Mouse (Mus musculus): ENCODE data around the gene Dgcr8. TPM values are rescaled to one million over a fixed set of nuclear protein-coding genes. Genes with fewer than 3 reads are reported as not detected.
A peak's percentile ranks its signal among the peaks of the same experiment; 100 is the strongest.

The Dgcr8 gene
- polyA plus RNA-seq, 1 experiment from 2014 or later, result 40.0 TPM

DNA sequence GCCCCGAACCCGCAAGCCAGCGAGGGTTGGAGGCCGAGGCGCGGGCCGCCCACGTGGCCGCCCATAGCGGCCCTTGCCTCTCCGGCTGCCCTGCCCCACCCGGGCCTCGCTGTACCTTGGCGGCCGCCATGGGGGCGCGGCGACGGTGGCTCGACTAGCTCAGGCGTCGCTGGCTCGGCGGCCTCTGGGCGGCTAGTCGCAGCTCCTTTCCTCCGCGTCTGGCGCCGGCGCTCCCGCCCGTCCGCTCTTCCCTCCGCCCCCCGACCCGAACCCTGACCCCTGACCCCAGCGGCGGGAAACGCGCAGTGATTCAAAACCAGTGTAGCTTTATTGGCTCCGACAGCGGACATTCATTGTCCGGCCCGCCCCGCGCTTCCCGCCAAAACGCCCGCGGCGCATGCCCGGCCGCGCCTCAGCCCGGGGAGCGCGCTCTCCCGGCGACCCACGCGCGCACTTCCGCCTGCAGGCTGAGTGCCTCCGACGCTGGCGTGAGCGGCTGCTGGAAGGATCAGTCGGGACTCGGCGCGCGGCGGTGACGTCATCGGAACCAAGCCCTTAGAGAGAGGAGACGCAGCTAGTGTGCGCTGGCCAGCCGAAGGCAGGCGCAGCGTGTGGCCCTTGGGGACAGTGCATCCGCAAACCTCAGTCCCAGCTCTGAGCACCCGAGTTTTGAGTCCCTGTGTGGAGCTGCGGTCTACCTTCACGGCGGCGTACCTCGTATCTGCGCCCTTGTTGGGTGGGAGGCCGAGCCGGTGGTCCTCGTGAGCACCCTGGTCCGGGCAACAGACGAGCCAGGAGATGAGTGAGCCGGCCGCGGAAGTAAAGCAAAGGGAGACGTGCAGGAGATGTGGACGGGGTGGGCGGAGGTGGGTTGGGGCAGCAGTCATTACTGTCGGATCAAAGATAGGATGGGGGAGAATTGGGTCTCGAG, 40.3 kb downstream of the Dgcr8 start, which contains the start of the genes Trmt2a and Ranbp1:
Gene Trmt2a (plus strand): TSS at position 247 of the 931 bp plus-strand sequence.
Gene Ranbp1 (minus strand): TSS at position 300 of the 931 bp plus-strand sequence.
- Histone ChIP-seq H3K4me3 (peak within 1 kb of the TSS; percentile 94), H3K27me3 (no peaks in the 10 kb centered on the region), H3K9me3 (no peaks in the 10 kb centered on the region), H3K4me1 (peaks cover 43% of the 10 kb centered on the region), H3K36me3 (peaks cover 63% of the 10 kb centered on the region), H3K4me2 (replicated peaks) (peak within 1 kb of the TSS; percentile 96), H3K9ac (peak within 1 kb of the TSS; percentile 94), H3K27ac (peak within 1 kb of the TSS; percentile 95)
- WGBS, result 0% methylated on average over 94 of the region's 102 CpGs
- peak; percentile 95 for ATAC-seq (ENCODE audit: low FRiP score, low read depth)

DNA sequence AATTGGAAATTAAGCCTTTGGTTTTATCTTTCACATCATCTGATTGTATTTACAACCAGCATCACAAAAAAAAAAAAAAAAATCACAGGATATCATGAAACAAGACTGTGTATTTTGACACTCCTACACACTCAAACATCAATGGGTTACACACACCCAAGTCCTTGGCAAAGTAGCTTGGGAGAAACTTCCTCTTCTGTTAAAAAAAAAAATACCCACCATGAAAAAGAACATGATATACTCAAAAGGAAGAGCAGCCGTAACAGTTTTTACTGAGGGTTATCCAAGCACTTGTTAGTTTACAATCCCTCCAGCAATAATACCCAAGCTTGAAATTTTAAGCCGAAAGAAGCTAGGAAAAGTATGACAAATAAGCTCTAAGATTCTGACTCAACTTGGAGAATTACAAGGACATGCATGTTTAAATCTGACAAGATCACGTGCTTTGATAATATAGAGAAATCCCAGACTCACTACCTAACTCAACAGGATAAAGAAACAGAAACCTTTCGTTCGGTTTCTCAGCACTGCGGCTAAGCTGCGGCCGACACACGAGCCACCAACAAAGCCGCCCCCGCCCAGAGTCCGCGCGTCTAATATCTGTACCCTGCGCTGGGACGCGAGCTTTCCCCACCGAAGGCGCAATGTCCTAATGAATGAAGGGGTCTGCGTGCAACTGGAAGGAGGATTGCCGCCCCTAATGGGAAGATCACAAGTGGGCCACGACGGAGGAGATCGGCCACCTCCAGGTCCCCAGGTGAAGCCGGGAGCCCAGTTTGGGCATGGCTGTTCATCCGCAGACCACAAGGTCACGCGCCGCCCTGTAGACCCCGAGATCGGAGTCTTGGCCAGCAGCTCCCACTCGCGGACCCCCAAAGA, 41.3 kb downstream of the Dgcr8 start:
- no peak; the same call in 1 of the 2 replicates for ATAC-seq (ENCODE audit: low FRiP score, low read depth)
- WGBS, result under 1% methylated on average over 33 of the region's 33 CpGs
- Histone ChIP-seq H3K4me1 (peaks cover 43% of the 10 kb centered on the region), H3K9me3 (no peaks in the 10 kb centered on the region), H3K27me3 (no peaks in the 10 kb centered on the region), H3K4me2 (replicated peaks) (peak overlapping the region; percentile 96), H3K9ac (peak overlapping the region; percentile 94), H3K4me3 (peak overlapping the region; percentile 94), H3K36me3 (peaks cover 63% of the 10 kb centered on the region), H3K27ac (peak overlapping the region; percentile 88)

DNA sequence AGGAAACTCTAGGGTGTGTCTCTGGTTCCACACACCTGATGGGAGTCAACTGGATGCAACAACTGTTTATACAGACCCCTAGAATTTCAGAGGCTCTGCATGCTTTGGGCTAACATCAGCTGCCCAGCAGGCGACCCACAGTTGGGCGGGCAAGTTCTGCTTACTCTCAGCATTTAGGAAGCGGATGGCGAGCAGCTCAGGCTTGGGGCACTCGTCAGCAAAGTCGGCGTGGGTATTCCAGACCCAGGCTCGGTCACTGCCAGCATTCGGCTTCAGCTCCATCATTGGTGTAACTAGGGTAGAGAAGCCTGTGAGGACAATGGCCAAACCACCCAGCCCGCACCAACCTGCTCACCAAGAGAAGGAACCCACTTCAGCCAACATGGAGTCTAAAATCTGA, 47.5 kb downstream of the Dgcr8 start:
- 93% methylated on average over 10 of the region's 10 CpGs for WGBS
- Histone ChIP-seq H3K36me3 (peaks cover 88% of the 10 kb centered on the region), H3K9me3 (no peaks in the 10 kb centered on the region), H3K4me3 (no peak overlapping the region), H3K4me1 (peaks cover 9% of the 10 kb centered on the region), H3K9ac (no peak overlapping the region), H3K27ac (no peak overlapping the region), H3K4me2 (replicated peaks) (no peak overlapping the region), H3K27me3 (no peaks in the 10 kb centered on the region)
- no peak for ATAC-seq (ENCODE audit: low FRiP score, low read depth)

DNA sequence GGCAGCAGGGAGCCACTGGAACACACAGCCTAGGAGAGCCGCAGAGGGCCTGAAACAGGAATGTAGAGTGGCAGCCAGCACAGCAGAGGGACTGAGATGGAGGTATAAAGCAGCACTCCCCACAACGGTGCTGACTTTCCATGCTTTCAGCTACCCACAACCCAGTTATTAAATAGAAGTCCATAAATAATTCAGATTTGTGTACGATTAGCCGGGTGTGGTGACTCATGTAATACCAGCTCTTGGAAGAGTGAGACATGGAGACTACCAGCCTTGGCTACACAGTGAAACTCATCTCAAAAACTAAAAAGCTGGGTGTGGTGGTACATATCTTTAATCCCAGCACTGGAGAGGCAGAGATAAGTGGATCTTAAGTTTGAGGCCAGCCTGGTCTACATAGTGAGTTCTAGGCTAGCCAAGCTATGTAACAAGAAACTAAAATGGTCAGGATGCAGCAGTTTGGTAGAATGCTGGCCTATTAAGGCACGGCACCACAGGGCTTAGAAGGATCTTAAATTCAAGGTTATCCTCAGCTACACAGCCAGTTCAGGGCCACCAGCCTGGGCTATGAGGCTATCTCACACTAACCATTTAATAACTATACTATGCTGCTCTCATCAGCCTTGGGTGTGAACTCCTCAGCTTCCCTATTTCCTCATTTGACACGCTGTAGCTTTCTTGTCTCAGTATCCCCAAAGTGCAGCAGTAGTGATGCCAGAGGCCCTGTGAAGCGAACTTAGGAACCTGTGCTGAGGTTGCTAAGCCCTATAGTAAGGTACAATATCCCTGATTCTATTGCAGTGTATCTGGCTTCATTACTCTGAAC, 52.2 kb downstream of the Dgcr8 start:
- Histone ChIP-seq H3K9me3 (no peaks in the 10 kb centered on the region), H3K4me1 (peaks cover 27% of the 10 kb centered on the region), H3K27me3 (no peaks in the 10 kb centered on the region), H3K9ac (peak overlapping the region; percentile 86; the same call in 1 of the 2 replicates), H3K4me2 (replicated peaks) (no peak overlapping the region), H3K36me3 (peaks cover 41% of the 10 kb centered on the region), H3K4me3 (no peak overlapping the region), H3K27ac (peak overlapping the region; percentile 86; the same call in 1 of the 2 replicates)
- WGBS, result 79% methylated on average over 7 of the region's 7 CpGs
- no peak for ATAC-seq (ENCODE audit: low FRiP score, low read depth)

DNA sequence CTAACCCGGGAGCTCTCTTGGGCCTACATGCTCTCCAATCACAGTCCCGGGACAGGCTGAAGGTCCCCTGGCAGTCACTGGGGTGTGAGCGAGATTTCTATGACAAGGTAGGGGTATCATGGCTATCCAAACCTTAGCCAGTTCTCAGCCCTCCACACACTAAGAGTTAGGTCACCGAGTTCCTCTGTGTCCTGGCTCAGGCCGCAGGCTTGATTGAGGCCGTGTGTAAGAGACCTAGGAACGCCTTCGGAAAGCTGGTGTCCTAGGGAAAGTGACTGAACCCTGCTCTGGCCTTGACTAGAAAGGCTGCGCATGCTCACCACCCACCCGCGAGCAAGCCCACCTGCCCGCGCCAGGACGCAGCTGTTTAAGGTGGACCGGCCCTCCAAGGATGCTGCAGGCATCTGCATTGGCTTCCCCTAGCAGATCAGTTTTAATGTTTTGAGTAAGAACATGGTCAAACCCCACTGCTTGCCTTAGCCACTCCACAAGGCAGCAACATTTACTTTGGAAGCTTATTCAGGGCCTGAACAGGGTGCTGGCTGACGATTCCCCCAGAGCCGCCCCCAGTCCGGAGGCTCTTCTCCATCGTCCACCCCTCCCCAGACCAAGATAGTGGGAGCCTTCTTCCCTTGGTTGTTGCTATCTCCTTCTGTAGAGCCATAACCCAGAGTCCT, 53.5 kb downstream of the Dgcr8 start:
- Histone ChIP-seq H3K36me3 (peaks cover 27% of the 10 kb centered on the region), H3K9ac (peak overlapping the region; percentile 86), H3K27ac (peak overlapping the region; percentile 86), H3K4me1 (peaks cover 30% of the 10 kb centered on the region), H3K9me3 (no peaks in the 10 kb centered on the region), H3K4me3 (peak overlapping the region; percentile 70), H3K27me3 (no peaks in the 10 kb centered on the region), H3K4me2 (replicated peaks) (peak overlapping the region; percentile 93)
- peak; percentile 83 for ATAC-seq (ENCODE audit: low FRiP score, low read depth)
- 5% methylated on average over 19 of the region's 19 CpGs for WGBS

DNA sequence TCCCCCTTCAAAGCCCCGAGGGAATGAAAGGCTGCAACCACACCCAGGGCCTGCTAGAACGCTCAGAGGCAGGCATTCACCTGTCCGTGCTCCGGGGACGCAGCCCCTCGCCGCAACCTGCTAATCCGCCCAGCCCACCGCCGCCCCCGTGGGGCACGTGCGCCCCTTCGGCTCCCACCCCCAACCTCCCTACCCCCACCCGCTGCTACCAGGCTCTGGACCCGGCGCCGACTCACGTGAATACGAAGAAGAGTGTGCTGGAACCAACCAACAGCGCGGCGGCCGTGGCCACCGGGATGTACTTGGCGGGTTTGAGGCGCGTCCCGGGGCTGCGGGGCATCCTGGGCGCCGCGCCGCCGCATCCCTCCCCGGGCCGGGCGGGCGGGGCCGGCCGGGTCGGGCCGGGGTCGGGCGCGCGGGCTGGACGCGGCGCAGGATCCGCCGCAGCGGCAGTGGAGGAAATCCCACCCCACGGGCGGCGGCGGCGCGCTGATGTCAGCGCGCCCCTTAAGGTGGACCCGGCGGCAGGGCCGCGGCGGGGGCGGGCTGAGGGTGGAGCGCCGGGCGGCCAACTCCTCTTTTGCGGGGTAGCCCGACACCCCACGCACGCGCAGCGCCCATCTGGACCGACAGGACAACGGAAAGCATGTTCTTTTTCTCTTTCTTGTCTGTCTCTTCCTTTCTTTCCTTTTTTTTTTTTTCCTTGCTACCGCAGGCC, 54.2 kb downstream of the Dgcr8 start, which contains the start of gene Zdhhc8:
Gene Zdhhc8 (minus strand): TSS at position 466 of the 718 bp plus-strand sequence.
- peak; percentile 88 for ATAC-seq (ENCODE audit: low FRiP score, low read depth)
- peak within 1 kb of the TSS; percentile 86 for H3K27ac ChIP-seq
- peak within 1 kb of the TSS; percentile 86 for H3K9ac ChIP-seq
- no peaks in the 10 kb centered on the region for H3K27me3 ChIP-seq
- H3K9me3 ChIP-seq, result no peaks in the 10 kb centered on the region
- H3K4me3 ChIP-seq, result peak within 1 kb of the TSS; percentile 70
- H3K4me2 ChIP-seq (replicated peaks), result peak within 1 kb of the TSS; percentile 93
- H3K36me3 ChIP-seq, result peaks cover 20% of the 10 kb centered on the region
- under 1% methylated on average over 69 of the region's 79 CpGs for WGBS
- H3K4me1 ChIP-seq, result peaks cover 37% of the 10 kb centered on the region

DNA sequence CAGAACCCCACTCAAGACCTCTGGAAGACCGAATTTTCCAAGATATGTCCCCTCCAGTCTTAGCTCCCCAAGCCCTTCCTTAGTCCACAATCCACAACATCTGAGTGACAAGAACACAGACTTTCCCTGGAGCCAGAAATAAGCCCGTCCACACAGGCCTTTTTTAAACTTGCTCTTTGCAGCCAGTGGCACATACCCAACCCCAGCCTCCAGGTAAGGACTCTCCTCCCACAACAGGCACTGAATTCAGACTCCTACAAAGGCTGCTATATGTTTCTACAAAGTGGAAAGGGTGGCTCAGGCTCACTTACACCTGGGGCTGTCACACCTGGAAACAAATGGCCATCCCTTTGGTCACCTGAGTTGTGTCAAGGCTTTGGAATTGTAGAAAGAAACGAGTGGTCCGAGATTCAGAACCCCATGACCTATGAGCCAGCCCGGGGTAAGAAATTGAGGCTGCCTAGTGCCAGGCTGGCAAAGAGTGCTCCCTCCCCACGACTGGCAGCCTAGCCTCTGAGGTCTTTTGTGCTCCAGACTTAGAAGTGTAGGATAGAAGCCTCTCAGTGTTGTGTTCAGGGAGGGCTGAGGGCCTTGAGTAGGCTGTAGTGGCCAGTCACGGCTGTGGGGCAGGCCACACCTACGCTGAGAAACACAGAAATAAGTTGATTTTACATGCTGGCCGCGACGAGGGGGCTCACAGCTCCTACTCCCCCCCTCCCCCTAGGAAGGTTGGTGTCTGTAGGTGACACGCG, 55.0 kb downstream of the Dgcr8 start:
- 15% methylated on average over 13 of the region's 13 CpGs for WGBS
- H3K4me1 ChIP-seq, result peaks cover 45% of the 10 kb centered on the region
- peak overlapping the region; percentile 70 for H3K4me3 ChIP-seq
- peaks cover 15% of the 10 kb centered on the region for H3K36me3 ChIP-seq
- peak overlapping the region; percentile 93 for H3K4me2 ChIP-seq (replicated peaks)
- H3K27ac ChIP-seq, result peak overlapping the region; percentile 86; the same call in 1 of the 2 replicates
- H3K27me3 ChIP-seq, result no peaks in the 10 kb centered on the region
- H3K9me3 ChIP-seq, result no peaks in the 10 kb centered on the region
- peak overlapping the region; percentile 86 for H3K9ac ChIP-seq
- ATAC-seq (ENCODE audit: low FRiP score, low read depth), result no peak

DNA sequence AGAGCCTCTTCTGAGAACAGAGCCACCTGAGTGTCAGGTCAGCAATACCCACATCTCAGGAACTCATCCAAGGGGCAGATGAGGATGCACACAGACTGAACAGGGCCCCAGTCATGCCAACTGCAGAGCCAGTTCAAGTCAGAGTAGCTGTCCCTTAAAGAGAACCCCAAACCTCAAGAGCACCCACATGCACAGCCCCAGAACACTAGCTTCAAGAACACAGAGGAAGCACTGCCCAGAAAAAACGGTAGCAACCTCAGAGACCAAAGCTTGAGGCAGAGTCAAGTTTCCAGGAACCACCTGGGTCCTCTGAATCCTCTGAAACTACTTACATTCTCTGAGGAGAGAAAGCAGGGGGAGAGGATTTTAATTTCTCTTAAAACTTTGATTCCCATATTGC, 55.6 kb downstream of the Dgcr8 start:
- H3K9ac ChIP-seq, result peak overlapping the region; percentile 25; the same call in 1 of the 2 replicates
- peaks cover 48% of the 10 kb centered on the region for H3K4me1 ChIP-seq
- peak overlapping the region; percentile 93 for H3K4me2 ChIP-seq (replicated peaks)
- no peak for ATAC-seq (ENCODE audit: low FRiP score, low read depth)
- 52% methylated on average over 1 of the region's 1 CpGs for WGBS
- H3K4me3 ChIP-seq, result peak overlapping the region; percentile 70
- H3K36me3 ChIP-seq, result peaks cover 12% of the 10 kb centered on the region
- H3K27me3 ChIP-seq, result no peaks in the 10 kb centered on the region
- no peaks in the 10 kb centered on the region for H3K9me3 ChIP-seq
- H3K27ac ChIP-seq, result no peak overlapping the region

DNA sequence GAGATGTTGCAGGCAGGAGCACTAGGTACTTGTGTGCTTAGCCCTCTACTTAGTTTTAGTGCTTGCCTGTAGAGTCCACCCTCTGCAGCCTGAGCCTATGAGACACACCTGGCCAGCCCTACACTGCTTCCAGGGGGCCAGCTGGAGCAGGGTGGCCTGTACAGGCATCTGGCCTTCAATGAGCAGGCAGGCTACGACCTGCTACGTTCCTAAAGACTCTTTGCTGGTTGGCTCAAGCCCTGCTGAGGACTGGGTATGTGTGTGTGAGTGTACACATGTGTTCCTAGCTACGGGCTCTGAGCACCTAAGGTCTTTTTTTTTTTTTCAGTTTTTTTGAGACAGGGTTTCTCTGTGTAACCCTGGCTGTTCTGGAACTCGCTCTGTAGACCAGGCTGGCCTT, 57.6 kb downstream of the Dgcr8 start:
- WGBS, result 61% methylated on average over 4 of the region's 4 CpGs
- no peak for ATAC-seq (ENCODE audit: low FRiP score, low read depth)
- Histone ChIP-seq H3K4me1 (peaks cover 47% of the 10 kb centered on the region), H3K36me3 (peaks cover 23% of the 10 kb centered on the region), H3K27me3 (no peaks in the 10 kb centered on the region), H3K9ac (peak overlapping the region; percentile 35; the same call in 1 of the 2 replicates), H3K4me3 (no peak overlapping the region), H3K9me3 (no peaks in the 10 kb centered on the region), H3K27ac (no peak overlapping the region), H3K4me2 (replicated peaks) (no peak overlapping the region)

DNA sequence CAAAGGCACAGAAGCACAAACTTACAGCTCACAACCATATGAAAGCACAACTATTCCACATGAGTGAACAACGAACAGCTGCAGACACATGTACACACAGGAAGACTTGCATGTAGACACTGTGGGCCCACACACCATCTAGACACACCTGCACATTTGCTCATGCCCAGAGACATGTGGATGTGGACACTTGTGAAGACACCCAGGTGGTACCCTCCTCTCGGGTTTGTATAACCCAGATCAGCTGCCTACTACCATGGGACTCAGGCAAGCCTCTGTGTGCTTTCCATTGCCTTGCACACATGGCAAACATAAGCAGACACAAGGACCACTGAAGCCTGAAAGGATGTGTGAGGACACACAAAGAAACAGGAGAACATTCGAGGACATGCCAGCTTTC, 58.0 kb downstream of the Dgcr8 start:
- H3K4me3 ChIP-seq, result no peak overlapping the region
- H3K9ac ChIP-seq, result no peak overlapping the region; the same call in 1 of the 2 replicates
- peaks cover 43% of the 10 kb centered on the region for H3K4me1 ChIP-seq
- no peak overlapping the region for H3K4me2 ChIP-seq (replicated peaks)
- no peak for ATAC-seq (ENCODE audit: low FRiP score, low read depth)
- no peaks in the 10 kb centered on the region for H3K27me3 ChIP-seq
- no peaks in the 10 kb centered on the region for H3K9me3 ChIP-seq
- WGBS, result 87% methylated on average over 3 of the region's 3 CpGs
- H3K36me3 ChIP-seq, result peaks cover 27% of the 10 kb centered on the region
- H3K27ac ChIP-seq, result no peak overlapping the region
